Mouse (Mus musculus): Measurements from ENCODE around the gene Selplg. TPM values are rescaled to one million over a fixed set of nuclear protein-coding genes. Genes with fewer than 3 reads are reported as not detected.
"Not testable (repeated sequence)": the region's sequence is repeated elsewhere in the genome, so short reads cannot be mapped to it uniquely, and the experiment has no call there.

The Selplg gene
- total RNA-seq, 1 experiment from 2014 or later = 4.1 TPM

- DNase-seq = no peak
Measured at GRCm38 (mm10) chr5:113825558-113825957, 6.9 kb downstream of the Selplg start.

- DNase-seq = no peak
Measured at GRCm38 (mm10) chr5:113824228-113824627, 8.2 kb downstream of the Selplg start.

- DNase-seq = no peak
Measured at GRCm38 (mm10) chr5:113818572-113818971, 13.9 kb downstream of the Selplg start.

GRCm38 (mm10) chr5:113815638-113816152 is 16.7 kb downstream of the Selplg start:
- DNase-seq = peak; percentile 93

GRCm38 (mm10) chr5:113815041-113815389 is 17.4 kb downstream of the Selplg start:
- DNase-seq = no peak

- no peak for DNase-seq
Measured at GRCm38 (mm10) chr5:113814111-113815040, 18.1 kb downstream of the Selplg start.

GRCm38 (mm10) chr5:113813608-113814007 is 18.8 kb downstream of the Selplg start:
- DNase-seq = no peak

GRCm38 (mm10) chr5:113812638-113813037 is 19.8 kb downstream of the Selplg start:
- no peak for DNase-seq

GRCm38 (mm10) chr5:113811824-113812420 is 20.5 kb downstream of the Selplg start:
- DNase-seq = not testable (repeated sequence)

GRCm38 (mm10) chr5:113810111-113810510 is 22.3 kb downstream of the Selplg start:
- no peak for DNase-seq

- no peak for DNase-seq
Measured at GRCm38 (mm10) chr5:113808177-113808576, 24.3 kb downstream of the Selplg start.

GRCm38 (mm10) chr5:113807712-113808111 is 24.7 kb downstream of the Selplg start:
- no peak for DNase-seq

- DNase-seq = no peak
Measured at GRCm38 (mm10) chr5:113806414-113806813, 26.0 kb downstream of the Selplg start.

- DNase-seq = no peak
Measured at GRCm38 (mm10) chr5:113805301-113805700, 27.1 kb downstream of the Selplg start.

- DNase-seq = no peak
Measured at GRCm38 (mm10) chr5:113804395-113804966, 28.0 kb downstream of the Selplg start.

GRCm38 (mm10) chr5:113800280-113800679 is 32.2 kb downstream of the Selplg start, which contains the start of gene Tmem119:
Tmem119 (minus strand) TSS chr5:113800516.
- DNase-seq = peak; percentile 73

GRCm38 (mm10) chr5:113799691-113800090 is 32.8 kb downstream of the Selplg start:
- DNase-seq = no peak

- no peak for DNase-seq
Measured at GRCm38 (mm10) chr5:113798525-113798924, 33.9 kb downstream of the Selplg start.

GRCm38 (mm10) chr5:113797149-113797882 is 35.1 kb downstream of the Selplg start:
- no peak for DNase-seq

- no peak for DNase-seq
Measured at GRCm38 (mm10) chr5:113796401-113797148, 35.9 kb downstream of the Selplg start.
